Mouse (Mus musculus) brain, embryonic 14.5 days (tissue): ENCODE measurements at regions not wholly inside any gene's neighbourhood (a gene's known extent, or its start where the extent isn't known, plus 50 kb on each side); places are given as distances from the start of the nearest gene placed in this dataset.
"Not testable (repeated sequence)": the region's sequence is repeated elsewhere in the genome, so short reads cannot be mapped to it uniquely, and the experiment has no call there.

Experiments used
- CTCF ChIP-seq: fragments of 200-500 bp; IDR thresholded peaks from 2 replicates; pipeline ENCODE4 v1.5.1; 2012; ENCODE audit warnings: inconsistent platforms, mild to moderate bottlenecking, moderate library complexity, borderline replicate concordance; ENCODE audit not compliant: insufficient read depth, insufficient read length; ENCODE audit errors: extremely low read depth
- POLR2A ChIP-seq: fragments of 200-500 bp; IDR thresholded peaks from 2 replicates; pipeline ENCODE4 v1.6.1; 2012; ENCODE audit warnings: mild to moderate bottlenecking, inconsistent platforms, borderline replicate concordance; ENCODE audit not compliant: poor library complexity, insufficient read depth, insufficient read length, severe bottlenecking; ENCODE audit errors: extremely low read depth

DNA sequence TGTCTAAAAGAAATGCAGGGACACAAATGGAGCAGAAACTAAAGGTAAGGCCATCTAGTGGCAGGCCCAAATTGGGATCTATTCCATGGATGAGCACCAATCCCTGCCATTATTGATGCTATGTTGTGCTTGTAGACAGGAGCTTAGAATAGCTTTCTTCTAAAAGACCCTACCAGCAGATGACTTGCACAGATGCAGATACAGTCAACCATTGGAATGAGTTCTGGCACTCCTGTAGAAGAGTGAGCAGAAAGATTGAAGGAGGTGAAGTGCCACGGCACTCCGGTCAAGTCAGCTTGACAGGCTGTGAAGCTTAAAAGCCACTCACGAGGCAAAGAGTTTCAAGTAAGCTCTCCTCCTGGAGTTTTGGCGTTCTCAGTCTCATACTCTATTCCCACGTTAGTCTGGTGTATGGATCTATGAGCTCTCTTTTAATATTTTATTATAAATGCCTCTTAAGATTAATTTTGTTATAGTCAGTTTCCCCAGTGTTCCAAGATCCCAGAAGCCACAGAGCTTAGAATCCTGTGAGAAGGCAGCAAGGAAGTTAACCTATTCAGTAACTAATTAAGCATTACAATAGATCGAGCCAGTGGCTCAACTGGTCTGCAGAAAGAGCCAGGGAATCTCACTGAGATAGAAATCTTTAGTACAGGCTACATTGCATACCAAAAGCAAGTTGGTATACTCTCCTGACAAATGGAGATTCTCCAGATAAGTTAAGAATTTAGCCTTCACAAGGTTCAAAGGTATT lies 62.2 kb upstream of the Lipo1 start:
- not testable (repeated sequence) for TF ChIP-seq CTCF, POLR2A
